Mouse (Mus musculus) activated CD4-positive, CD25-positive, alpha-beta regulatory T cell, adult 4 months (primary cell): ENCODE measurements at regions not wholly inside any gene's neighbourhood (a gene's known extent, or its start where the extent isn't known, plus 50 kb on each side); places are given as distances from the start of the nearest gene placed in this dataset.
"Not testable (repeated sequence)": the region's sequence is repeated elsewhere in the genome, so short reads cannot be mapped to it uniquely, and the experiment has no call there.

Source experiments
- ATAC-seq: one replicate; pipeline ENCODE4 v1.8.0; 2017

GRCm38 (mm10) chr8:37239354-37239753, 245.9 kb downstream of the AI429214 start:
- ATAC-seq = no peak

GRCm38 (mm10) chr8:37251234-37251633, 257.8 kb downstream of the AI429214 start:
- ATAC-seq = not testable (repeated sequence)

- no peak for ATAC-seq
Observed at GRCm38 (mm10) chr8:37291069-37291850, 297.9 kb downstream of the AI429214 start.
